Mouse (Mus musculus) 3T3-L1 (cell line): ENCODE measurements at regions not wholly inside any gene's neighbourhood (a gene's known extent, or its start where the extent isn't known, plus 50 kb on each side); places are given as distances from the start of the nearest gene placed in this dataset.
"Not testable (repeated sequence)": the region's sequence is repeated elsewhere in the genome, so short reads cannot be mapped to it uniquely, and the experiment has no call there.

ENCODE experiments used
- DNase-seq: peaks from one replicate; pipeline ENCODE4 v3.0.0-alpha.2; 2015; ENCODE audit warnings: low read depth, low spot score

GRCm38 (mm10) chrX:127484659-127485058, 90.6 kb downstream of the 4921511C20Rik start:
- peak; percentile 61 for DNase-seq

GRCm38 (mm10) chrX:127519114-127519513, 125.0 kb downstream of the 4921511C20Rik start:
- peak; percentile 12 for DNase-seq

GRCm38 (mm10) chrX:127524543-127524942, 130.4 kb downstream of the 4921511C20Rik start:
- DNase-seq: not testable (repeated sequence)

- DNase-seq: no peak
Observed at GRCm38 (mm10) chrX:127554001-127554400, 159.9 kb downstream of the 4921511C20Rik start.
